Mouse (Mus musculus) limb, embryonic 10.5 days (tissue): Measurements from ENCODE around the gene Lrp1. TPM values are rescaled to one million over a fixed set of nuclear protein-coding genes. Genes with fewer than 3 reads are reported as not detected.

Experiments used
- DNase-seq: peaks from one replicate; pipeline ENCODE4 v3.0.0-alpha.2; 2017; ENCODE audit warnings: low spot score
- H3K27ac ChIP-seq: fragments of 300-500 bp; sonication (generic); 2 replicates; pipeline ENCODE4 v1.5.1; 2016; ENCODE audit warnings: mild to moderate bottlenecking
- H3K27me3 ChIP-seq: fragments of 300-500 bp; sonication (generic); 2 replicates; pipeline ENCODE4 v1.6.1; 2016; ENCODE audit warnings: low read depth, mild to moderate bottlenecking; ENCODE audit not compliant: poor library complexity, severe bottlenecking
- H3K36me3 ChIP-seq: fragments of 300-500 bp; sonication (generic); 2 replicates; pipeline ENCODE4 v1.6.1; 2016; ENCODE audit warnings: mild to moderate bottlenecking, moderate library complexity
- H3K4me1 ChIP-seq: fragments of 300-500 bp; sonication (generic); 2 replicates; pipeline ENCODE4 v1.6.1; 2016
- H3K4me3 ChIP-seq: fragments of 300-500 bp; sonication (generic); 2 replicates; pipeline ENCODE4 v1.5.1; 2016; ENCODE audit warnings: mild to moderate bottlenecking, moderate library complexity
- H3K9me3 ChIP-seq: fragments of 300-500 bp; sonication (generic); replicated peaks from 2 replicates; pipeline ENCODE4 v1.6.1; 2016; ENCODE audit warnings: mild to moderate bottlenecking
- WGBS: fragments of 180-500 bp; shearing (Covaris S2); methylation state at CpG from one replicate; pipeline ENCODE4 v1.1.7; 2016; 5-methylcytosine and 5-hydroxymethylcytosine counted together
- polyA plus RNA-seq: library from polyadenylated mRNA; unstranded; fragments of >200 nt; fragmentation: Nextera tagmentation; extraction: Ambion mirVana; gene quantifications from 2 replicates; pipeline ENCODE4 v1.2.1, GENCODE M21; 2016

The Lrp1 gene
- polyA plus RNA-seq, 1 experiment from 2014 or later: 67.8 TPM

DNA sequence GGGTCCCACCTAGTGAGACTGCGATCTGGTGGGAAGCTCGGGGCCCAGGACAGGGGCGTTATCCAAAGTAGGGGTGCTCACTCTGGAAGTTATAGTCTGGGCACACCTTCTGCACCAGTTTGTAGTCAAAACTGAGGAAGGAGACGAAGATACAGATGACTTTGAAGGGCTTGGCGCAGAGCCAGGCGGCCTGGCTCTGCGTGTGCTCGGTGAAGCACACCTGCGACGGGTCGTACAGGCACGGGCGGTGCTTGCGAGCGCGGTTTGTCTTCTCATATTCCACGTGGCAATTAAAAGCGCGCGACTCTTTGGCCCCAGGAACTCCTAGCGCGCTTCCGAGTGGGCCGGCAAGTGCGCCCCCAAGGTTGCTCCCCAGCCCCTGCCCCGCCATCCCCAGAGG is 94.9 kb downstream of the Lrp1 start:
- H3K27ac ChIP-seq: peak overlapping the region; percentile 32
- no peaks in the 10 kb centered on the region for H3K36me3 ChIP-seq
- peaks cover 78% of the 10 kb centered on the region for H3K4me1 ChIP-seq
- H3K27me3 ChIP-seq: peaks cover 83% of the 10 kb centered on the region
- DNase-seq: no peak
- no peaks in the 10 kb centered on the region for H3K9me3 ChIP-seq
- WGBS: 2% methylated on average over 26 of the region's 26 CpGs
- H3K4me3 ChIP-seq: peak overlapping the region; percentile 39

DNA sequence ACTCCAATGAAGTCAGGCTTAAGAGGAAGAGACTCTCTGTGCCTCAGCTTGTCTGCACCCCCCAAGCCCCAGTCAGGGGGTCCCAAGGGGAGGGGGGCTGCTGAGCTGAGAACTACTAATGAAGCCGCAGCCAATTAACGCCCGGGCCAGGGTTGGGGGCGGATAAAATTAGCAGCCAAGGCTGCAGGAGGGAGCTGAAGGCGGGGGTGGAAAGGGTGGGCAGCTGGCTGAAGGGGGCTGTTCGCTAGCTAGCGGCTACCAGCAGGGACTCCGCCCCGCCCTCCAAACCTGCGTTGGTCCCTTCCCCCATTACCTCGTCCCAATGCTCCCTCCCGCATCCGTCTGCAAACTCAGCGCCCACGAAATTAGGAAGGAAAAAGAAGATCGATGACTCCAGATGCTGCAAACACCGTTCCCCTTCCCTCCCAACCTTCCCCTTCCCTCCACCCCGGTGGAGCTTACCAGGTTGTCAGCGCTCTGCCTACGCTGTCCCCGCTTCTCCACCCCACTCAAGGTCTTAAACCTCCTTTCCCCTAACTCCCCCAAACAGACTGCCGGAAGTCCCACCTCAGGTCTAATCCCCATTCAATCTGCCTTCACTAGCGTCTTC is 96.2 kb downstream of the Lrp1 start:
- H3K4me3 ChIP-seq: peak overlapping the region; percentile 40
- WGBS: under 1% methylated on average over 23 of the region's 23 CpGs
- H3K4me1 ChIP-seq: peaks cover 78% of the 10 kb centered on the region

DNA sequence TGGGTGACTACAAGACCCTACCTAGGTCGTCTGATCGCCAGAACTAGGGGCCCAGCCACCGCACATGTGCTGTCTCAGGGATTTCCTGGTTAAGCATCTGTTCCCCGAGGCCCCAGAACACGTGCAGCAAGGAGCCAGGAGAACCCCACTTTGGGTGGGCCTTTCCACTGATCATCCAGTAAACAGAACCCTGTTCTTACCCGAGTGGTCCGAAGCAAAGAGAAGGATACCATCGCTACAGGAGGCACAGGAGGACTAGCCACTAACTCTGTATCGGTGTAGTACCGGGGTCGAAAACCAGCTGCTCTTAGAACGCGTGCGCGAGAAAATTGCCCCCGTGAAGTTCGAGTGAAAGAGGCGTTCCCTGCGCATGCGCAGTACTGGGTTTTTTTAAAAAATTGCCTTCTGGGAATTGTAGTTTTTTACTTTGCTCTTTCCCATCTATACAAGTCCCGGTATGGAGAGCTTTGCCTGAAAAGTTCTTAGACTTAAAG is 98.8 kb downstream of the Lrp1 start, which contains the start of gene Shmt2:
TSS of gene Shmt2 (minus strand) at position 357 of the 494 bp plus-strand sequence.
- DNase-seq: peak; percentile 93
- H3K9me3 ChIP-seq: no peaks in the 10 kb centered on the region
- peaks cover 76% of the 10 kb centered on the region for H3K4me1 ChIP-seq
- peak within 1 kb of the TSS; percentile 84 for H3K27ac ChIP-seq
- H3K27me3 ChIP-seq: peaks cover 67% of the 10 kb centered on the region
- peak within 1 kb of the TSS; percentile 69 for H3K4me3 ChIP-seq
- WGBS: under 1% methylated on average over 21 of the region's 21 CpGs
- peaks cover 37% of the 10 kb centered on the region for H3K36me3 ChIP-seq

More for the DNA sequence above, 96.2 kb downstream of the Lrp1 start:
- H3K9me3 ChIP-seq: no peaks in the 10 kb centered on the region
- H3K27ac ChIP-seq: peak overlapping the region; percentile 27; the same call in 1 of the 2 replicates
- DNase-seq: no peak
- peaks cover 70% of the 10 kb centered on the region for H3K27me3 ChIP-seq
- peaks cover 11% of the 10 kb centered on the region for H3K36me3 ChIP-seq

DNA sequence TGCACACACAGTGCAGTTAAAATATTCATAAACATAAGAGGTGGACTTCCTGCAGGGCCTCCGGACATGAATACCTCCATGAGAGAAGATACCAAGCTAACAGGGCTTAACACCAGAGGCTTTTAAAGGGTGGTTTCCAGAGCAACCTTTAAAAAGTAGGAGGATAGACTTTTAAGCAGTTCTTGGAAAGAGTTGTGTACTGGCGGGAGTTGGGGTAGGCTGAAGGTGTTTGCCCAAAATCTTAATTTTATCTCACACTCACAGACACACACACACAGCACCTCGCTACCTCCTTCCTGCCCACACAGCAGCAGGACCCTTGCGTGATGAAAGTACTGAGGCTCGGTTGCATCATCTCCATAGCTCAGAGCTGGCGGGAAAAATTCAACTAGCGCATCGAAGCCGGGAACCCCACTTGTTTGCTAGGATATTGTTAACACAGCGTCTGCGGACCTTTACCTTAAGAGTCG is 99.3 kb downstream of the Lrp1 start:
- Histone ChIP-seq H3K27ac (peak overlapping the region; percentile 84), H3K9me3 (no peaks in the 10 kb centered on the region), H3K4me3 (peak overlapping the region; percentile 69), H3K4me1 (peaks cover 77% of the 10 kb centered on the region), H3K36me3 (peaks cover 41% of the 10 kb centered on the region), H3K27me3 (peaks cover 67% of the 10 kb centered on the region)
- 14% methylated on average over 12 of the region's 12 CpGs for WGBS
- no peak for DNase-seq

DNA sequence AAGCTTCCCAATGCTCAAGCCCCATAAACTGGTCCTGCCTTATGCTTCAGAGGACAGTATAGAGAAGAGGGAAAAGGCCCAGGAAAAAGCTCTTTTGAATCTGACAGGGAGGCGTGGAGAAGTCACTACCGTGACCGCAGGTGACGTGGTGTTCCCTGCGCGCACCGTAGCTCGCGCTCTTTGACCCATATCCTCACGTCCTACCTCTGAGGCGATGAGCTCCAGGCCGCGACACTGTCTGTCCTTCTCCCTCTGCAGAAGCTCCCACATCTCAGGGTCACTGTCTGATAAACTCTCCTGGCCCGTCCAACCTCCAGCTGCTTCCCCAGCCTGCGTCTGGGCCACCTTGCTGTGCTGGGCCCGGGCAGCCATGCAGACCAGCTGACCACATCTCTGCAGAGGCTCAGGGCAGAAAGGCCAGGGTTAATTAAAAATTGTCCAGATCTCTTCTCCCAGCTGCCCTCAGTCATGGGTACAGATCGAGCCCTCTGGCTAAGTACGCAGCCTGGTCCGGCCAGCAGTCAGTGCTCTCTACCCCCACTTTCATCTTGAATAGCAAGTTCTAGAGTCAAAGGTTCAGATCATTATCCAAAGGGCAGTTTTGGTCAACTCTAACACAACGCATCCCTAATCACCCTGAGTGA is 100.1 kb downstream of the Lrp1 start:
- Histone ChIP-seq H3K36me3 (peaks cover 41% of the 10 kb centered on the region), H3K4me3 (peak overlapping the region; percentile 69), H3K4me1 (peaks cover 77% of the 10 kb centered on the region), H3K27me3 (peaks cover 63% of the 10 kb centered on the region), H3K9me3 (no peaks in the 10 kb centered on the region), H3K27ac (peak overlapping the region; percentile 84; the same call in 1 of the 2 replicates)
- 85% methylated on average over 20 of the region's 20 CpGs for WGBS
- no peak for DNase-seq

DNA sequence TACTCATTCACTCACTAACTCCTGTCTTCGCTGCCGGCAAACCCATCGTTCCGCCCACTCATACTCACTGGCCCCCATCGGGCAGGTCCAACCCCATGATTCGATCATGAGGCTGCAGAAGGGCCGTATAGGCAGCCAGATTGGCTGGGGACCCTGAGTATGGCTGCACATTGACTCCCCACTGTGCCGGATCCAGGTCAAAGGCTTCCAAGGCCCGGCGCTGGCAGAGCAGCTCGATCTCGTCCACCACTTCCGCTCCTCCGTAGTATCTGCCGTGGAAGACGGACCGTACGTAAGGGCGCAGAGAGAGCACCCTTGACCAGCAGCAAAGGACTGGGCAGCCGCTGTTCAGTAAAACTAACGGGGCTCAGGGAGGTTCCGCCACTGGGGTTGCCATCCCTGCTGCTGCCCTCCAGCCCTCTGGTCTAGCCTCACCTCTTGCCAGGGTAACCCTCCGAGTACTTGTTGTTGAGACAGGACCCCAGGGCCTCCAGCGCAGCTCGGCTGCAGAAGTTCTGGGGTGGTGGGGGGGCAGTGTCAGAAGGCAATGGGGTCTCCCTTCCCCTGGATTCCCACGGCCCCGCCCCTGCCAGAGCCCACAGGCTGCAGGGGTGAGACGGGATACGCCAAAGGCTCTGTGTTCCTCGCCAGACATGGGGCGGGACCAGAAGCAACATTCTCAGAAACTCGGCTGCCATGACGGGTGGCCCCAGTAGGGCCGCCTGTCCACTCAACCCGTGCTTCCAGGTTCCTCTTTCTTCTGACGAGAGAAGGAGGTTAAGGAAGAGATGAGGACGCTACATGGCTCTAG is 100.8 kb downstream of the Lrp1 start:
- Histone ChIP-seq H3K27me3 (peaks cover 63% of the 10 kb centered on the region), H3K4me3 (peak overlapping the region; percentile 69; the same call in 1 of the 2 replicates), H3K36me3 (peaks cover 41% of the 10 kb centered on the region), H3K4me1 (peaks cover 77% of the 10 kb centered on the region), H3K9me3 (no peaks in the 10 kb centered on the region), H3K27ac (peak overlapping the region; percentile 12; the same call in 1 of the 2 replicates)
- no peak for DNase-seq
- WGBS: 94% methylated on average over 37 of the region's 37 CpGs

DNA sequence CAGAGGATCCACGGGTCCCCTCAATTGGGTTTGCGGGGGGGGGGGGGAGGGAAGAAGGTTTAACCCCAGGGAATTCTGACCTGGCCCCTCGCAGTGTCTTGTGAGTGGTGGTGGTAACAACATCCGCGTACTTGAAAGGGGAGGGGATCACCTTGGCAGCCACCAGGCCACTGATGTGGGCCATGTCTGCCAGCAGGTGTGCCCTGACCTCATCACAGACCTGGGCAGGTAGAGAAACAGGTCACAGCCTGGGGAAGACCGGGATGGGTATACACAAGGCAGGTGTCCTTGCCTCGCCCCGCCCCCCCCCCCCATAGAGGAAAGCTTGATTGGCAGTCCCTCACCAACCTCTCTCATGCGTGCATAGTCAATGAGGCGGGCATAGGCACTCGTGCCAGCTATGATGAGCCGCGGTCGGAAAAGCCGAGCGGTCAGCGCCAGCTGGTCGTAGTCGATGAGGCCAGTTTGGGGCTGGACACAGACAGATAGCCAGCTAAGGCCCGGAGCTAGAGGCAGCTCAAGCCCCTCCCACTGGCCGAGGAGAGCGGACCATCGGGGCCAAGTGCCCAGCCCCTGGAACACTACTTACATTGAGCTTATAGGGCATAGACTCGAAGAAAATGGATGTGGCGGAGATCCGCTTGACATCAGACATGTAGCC is 101.8 kb downstream of the Lrp1 start:
- Histone ChIP-seq H3K9me3 (no peaks in the 10 kb centered on the region), H3K4me1 (peaks cover 77% of the 10 kb centered on the region), H3K27ac (no peak overlapping the region), H3K36me3 (peaks cover 41% of the 10 kb centered on the region), H3K4me3 (no peak overlapping the region), H3K27me3 (peaks cover 63% of the 10 kb centered on the region)
- no peak for DNase-seq
- 90% methylated on average over 26 of the region's 26 CpGs for WGBS

DNA sequence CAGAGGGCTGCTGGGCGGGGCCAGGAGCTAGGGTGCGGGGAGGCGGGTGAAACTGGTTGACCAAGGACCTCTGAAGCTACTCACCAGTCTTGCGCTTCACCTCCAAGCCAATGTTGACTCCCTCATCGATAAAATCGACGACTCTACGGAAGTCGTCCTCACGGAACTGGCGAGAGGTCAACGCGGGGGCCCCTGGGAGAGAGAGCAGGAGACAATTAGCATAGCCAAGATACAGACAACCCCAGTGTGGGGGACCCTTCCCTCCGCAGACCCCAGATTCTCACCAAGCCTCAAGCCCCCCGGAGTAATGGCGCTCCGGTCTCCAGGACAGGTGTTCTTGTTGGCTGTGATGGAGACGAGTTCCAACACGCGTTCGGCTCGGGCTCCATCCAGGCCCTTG is 103.0 kb downstream of the Lrp1 start:
- no peak for DNase-seq
- Histone ChIP-seq H3K9me3 (no peaks in the 10 kb centered on the region), H3K4me3 (no peak overlapping the region), H3K4me1 (peaks cover 82% of the 10 kb centered on the region), H3K27me3 (peaks cover 64% of the 10 kb centered on the region), H3K27ac (no peak overlapping the region), H3K36me3 (peaks cover 41% of the 10 kb centered on the region)
- 91% methylated on average over 22 of the region's 22 CpGs for WGBS

DNA sequence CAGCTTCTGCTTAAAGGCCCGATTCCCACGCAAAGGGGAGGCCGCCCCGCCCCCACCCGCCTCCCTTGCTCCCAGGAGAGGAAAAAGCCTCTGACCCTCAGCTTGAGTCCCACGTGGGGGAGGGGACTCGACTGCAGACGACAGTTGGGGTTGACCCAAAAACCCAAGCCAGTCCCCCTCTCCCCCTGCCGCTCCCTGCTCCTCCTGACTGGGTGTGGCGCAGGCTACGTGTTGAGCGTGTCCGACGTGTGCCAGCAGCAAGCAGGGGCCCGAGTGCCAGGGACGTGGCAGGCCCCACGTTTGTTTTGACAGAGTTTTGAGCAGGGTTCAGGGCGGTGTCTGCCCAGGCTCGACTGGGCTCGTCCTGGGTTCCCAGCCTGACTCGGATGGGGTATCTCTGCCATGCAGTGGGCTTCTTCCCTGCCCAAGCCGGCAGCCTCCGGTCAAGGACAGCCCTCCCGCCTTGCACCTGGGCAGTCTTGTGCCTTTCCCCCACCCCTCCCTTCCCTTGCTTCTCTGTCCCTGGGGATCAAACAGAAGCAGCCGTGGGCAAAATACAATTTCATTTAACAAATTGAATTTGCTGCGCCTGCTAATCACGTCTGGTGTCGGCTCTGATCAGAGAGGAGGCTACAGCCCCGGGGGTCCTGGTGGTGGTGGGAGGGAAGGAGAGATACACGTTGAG is 104.2 kb downstream of the Lrp1 start:
- H3K27ac ChIP-seq: peak overlapping the region; percentile 71
- peak; percentile 69 for DNase-seq
- peaks cover 73% of the 10 kb centered on the region for H3K27me3 ChIP-seq
- peaks cover 41% of the 10 kb centered on the region for H3K36me3 ChIP-seq
- peaks cover 91% of the 10 kb centered on the region for H3K4me1 ChIP-seq
- no peaks in the 10 kb centered on the region for H3K9me3 ChIP-seq
- 7% methylated on average over 30 of the region's 30 CpGs for WGBS
- peak overlapping the region; percentile 41 for H3K4me3 ChIP-seq

DNA sequence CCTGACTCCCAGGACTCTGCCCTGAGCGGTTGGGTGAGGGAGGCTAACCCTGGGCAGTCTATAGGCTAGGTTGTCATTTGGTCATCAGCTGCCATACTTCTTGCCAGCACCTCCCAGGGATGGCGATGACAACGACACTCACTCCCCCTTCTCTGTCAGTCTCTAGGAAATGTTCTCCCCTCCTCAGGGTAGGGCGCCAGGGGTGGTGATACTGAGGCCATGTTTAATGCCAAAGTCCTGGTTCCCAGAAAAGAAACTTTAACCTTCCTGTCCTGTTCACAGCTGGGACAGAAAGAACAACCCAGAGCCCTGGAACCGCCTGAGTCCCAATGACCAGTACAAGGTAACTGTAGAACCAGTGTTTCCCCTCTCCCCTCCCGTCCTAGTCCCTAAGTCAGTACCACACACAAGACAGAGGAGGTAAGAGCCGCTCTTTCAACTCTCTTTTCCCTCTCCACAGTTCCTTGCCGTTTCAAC is 104.9 kb downstream of the Lrp1 start:
- WGBS: 13% methylated on average over 8 of the region's 8 CpGs
- no peak for DNase-seq
- Histone ChIP-seq H3K27me3 (peaks cover 80% of the 10 kb centered on the region), H3K27ac (peak overlapping the region; percentile 71), H3K4me3 (peak overlapping the region; percentile 41), H3K36me3 (peaks cover 41% of the 10 kb centered on the region), H3K9me3 (no peaks in the 10 kb centered on the region), H3K4me1 (peaks cover 91% of the 10 kb centered on the region)

DNA sequence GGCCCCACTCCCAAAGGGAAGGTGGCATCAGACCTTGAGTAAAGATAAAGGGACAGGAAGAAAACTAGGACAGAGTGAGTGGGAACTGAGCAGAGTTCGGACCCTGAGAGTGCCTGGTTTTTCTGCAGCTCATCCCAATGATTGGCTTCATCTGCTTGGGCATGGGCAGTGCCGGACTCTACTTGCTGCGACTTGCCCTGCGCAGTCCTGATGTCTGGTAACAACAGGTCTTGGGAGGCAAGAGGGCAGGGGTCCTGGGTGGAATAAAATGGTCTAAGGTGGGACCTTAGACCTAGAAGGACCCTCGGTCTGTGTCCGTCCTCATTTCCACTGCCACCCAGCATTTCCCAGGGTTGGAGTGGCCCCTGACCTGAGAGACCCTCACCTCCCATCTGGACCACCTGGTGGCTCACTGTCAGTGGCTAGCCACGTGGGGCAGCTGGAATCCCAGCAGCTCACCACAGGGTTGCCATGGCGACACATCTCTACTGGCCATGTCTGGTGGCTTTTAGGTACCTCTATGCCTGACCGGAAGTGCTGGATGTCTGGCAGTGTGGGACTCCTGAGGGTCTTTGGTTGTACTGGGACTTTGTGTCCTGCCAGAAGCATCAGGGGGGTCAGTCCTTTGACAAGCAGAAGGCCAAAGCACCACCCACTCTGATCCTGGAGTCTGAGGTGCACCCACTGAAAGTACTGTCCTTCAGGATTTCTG is 105.5 kb downstream of the Lrp1 start:
- peaks cover 86% of the 10 kb centered on the region for H3K27me3 ChIP-seq
- H3K4me1 ChIP-seq: peaks cover 91% of the 10 kb centered on the region
- WGBS: 23% methylated on average over 9 of the region's 9 CpGs
- H3K4me3 ChIP-seq: peak overlapping the region; percentile 41; the same call in 1 of the 2 replicates
- no peak for DNase-seq
- H3K36me3 ChIP-seq: peaks cover 37% of the 10 kb centered on the region
- H3K27ac ChIP-seq: peak overlapping the region; percentile 71; the same call in 1 of the 2 replicates
- no peaks in the 10 kb centered on the region for H3K9me3 ChIP-seq
